Mouse (Mus musculus) kidney, embryonic 14.5 days (tissue): ENCODE measurements at regions not wholly inside any gene's neighbourhood (a gene's known extent, or its start where the extent isn't known, plus 50 kb on each side); places are given as distances from the start of the nearest gene placed in this dataset.
A peak's percentile ranks its signal among the peaks of the same experiment; 100 is the strongest.
"Not testable (repeated sequence)": the region's sequence is repeated elsewhere in the genome, so short reads cannot be mapped to it uniquely, and the experiment has no call there.

Experiments used
- ATAC-seq: fragments of 200-750 bp; cut with Nextera tagmentation; 2 replicates; pipeline ENCODE4 v1.8.0; 2017; ENCODE audit warnings: moderate number of reproducible peaks, mild to moderate bottlenecking, moderate TSS enrichment, moderate library complexity; ENCODE audit not compliant: low FRiP score, low TSS enrichment
- H3K27ac ChIP-seq: fragments of 300-500 bp; sonication (generic); 2 replicates; pipeline ENCODE4 v1.5.1; 2014; ENCODE audit warnings: low read depth, mild to moderate bottlenecking, low read length, moderate library complexity, mixed read lengths
- H3K27me3 ChIP-seq: fragments of 300-500 bp; sonication (generic); 2 replicates; pipeline ENCODE4 v1.6.1; 2014; ENCODE audit warnings: mild to moderate bottlenecking, low read length; ENCODE audit not compliant: control insufficient read depth, insufficient read depth
- H3K36me3 ChIP-seq: fragments of 300-500 bp; sonication (generic); 2 replicates; pipeline ENCODE4 v1.6.1; 2014; ENCODE audit warnings: low read length, mixed read lengths; ENCODE audit not compliant: control insufficient read depth, insufficient read depth
- H3K4me1 ChIP-seq: fragments of 300-500 bp; sonication (generic); 2 replicates; pipeline ENCODE4 v1.6.1; 2014; ENCODE audit warnings: low read length, mixed read lengths; ENCODE audit not compliant: control insufficient read depth, insufficient read depth
- H3K4me2 ChIP-seq: fragments of 300-500 bp; sonication (generic); replicated peaks from 2 replicates; pipeline ENCODE4 v1.6.1; 2014; ENCODE audit warnings: low read depth, mild to moderate bottlenecking, low read length
- H3K4me3 ChIP-seq: fragments of 300-500 bp; sonication (generic); 2 replicates; pipeline ENCODE4 v1.5.1; 2014; ENCODE audit warnings: mild to moderate bottlenecking, low read length
- H3K9ac ChIP-seq: fragments of 300-500 bp; sonication (generic); 2 replicates; pipeline ENCODE4 v1.6.1; 2014; ENCODE audit warnings: low read depth, mild to moderate bottlenecking, low read length, moderate library complexity
- H3K9me3 ChIP-seq: fragments of 300-500 bp; sonication (generic); 2 replicates; pipeline ENCODE4 v1.6.1; 2016; ENCODE audit warnings: low read length; ENCODE audit not compliant: control insufficient read depth
- WGBS: fragments of 180-500 bp; shearing (Covaris S2); extraction: QIAGEN DNeasy Blood & Tissue Kit; methylation state at CpG from one replicate; pipeline ENCODE4 v1.1.7; 2014; 5-methylcytosine and 5-hydroxymethylcytosine counted together

DNA sequence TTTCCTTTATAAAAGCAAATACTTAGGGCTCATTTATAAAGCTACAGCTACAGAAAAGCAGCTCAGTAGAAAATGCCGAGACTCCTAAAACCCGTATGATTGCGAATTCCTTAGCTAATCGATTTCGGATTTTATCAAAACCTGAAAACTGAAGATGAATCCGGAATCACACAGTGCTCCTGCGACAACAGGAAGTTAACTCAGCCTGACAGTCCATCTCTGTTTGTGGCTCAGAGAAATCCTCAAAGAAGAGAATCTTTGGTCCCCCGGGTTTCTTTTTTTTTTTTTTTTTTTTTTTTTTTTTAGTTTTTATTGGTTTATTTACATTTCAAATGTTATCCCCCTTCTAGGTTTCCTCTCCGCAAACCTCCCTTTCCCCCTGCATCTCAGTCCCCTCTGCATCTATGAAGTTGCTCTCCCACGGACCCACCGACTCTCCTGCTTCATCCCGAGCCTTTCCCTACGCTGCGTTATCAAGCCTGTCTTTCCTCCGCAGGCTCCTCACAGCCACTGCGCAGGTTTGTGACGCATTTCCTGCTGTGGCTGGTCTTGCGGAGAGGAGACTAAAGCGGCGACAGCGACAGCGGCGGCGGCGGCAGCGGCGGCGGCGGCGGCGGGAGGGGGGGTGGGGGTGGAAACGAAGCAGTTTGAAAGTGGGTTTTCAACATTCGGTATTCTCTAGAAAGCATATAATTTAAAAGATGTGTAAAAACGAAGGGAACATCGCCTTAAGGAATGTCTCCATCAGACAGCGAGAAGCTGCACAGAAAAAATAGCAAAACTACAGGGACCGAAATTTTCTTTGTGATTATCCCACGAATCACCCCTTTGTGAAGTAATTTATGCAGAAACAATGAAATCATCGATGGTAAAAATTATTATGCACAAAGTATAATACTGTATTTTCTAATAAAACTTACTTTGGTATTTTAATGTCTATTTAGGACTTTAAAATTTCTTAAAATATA, 352.3 kb upstream of the Snrpn start:
- ATAC-seq, result peak; percentile 98

DNA sequence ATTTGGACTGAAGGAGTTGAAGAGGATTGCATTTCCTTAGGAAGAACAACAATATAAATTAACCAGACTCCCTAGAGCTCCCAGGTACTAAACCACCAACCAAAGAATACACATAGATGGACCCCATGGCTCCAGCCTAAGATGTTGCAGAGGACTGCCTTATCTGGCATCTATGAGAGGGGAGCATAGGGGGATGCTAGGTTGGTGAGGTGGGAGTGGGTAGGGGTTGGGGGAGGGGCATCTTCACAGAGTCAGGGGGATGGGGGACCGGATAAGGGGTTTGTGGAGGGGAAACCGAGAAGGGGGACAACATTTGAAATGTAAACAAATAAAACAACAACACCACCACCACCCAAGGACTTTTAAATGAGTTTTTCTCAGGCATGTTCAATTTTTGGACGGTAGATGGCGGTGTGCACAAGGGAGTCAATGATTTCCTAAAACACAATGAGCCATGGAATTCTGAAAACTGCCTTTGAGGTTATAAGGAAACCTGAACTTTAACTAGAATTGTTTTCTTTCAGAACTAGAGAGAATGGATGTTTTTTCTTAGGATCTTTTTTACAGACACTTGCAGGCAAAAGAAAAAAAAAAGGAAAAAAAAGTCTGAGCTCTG, 347.9 kb upstream of the Snrpn start:
- H3K4me3 ChIP-seq, H3K4me1 ChIP-seq, ATAC-seq, H3K27me3 ChIP-seq, H3K27ac ChIP-seq, H3K9ac ChIP-seq, H3K9me3 ChIP-seq, H3K36me3 ChIP-seq, H3K4me2 ChIP-seq: not testable (repeated sequence)
- WGBS, result 2% methylated on average over 4 of the region's 4 CpGs

More for the DNA sequence above, 352.3 kb upstream of the Snrpn start:
- Histone ChIP-seq H3K4me2 (peak overlapping the region; percentile 25; the same call in 1 of the 2 replicates), H3K4me3 (peak overlapping the region; percentile 27)
- H3K27me3 ChIP-seq, H3K4me1 ChIP-seq, H3K36me3 ChIP-seq, H3K27ac ChIP-seq, H3K9ac ChIP-seq, H3K9me3 ChIP-seq: not testable (repeated sequence)
- WGBS, result 16% methylated on average over 39 of the region's 39 CpGs

DNA sequence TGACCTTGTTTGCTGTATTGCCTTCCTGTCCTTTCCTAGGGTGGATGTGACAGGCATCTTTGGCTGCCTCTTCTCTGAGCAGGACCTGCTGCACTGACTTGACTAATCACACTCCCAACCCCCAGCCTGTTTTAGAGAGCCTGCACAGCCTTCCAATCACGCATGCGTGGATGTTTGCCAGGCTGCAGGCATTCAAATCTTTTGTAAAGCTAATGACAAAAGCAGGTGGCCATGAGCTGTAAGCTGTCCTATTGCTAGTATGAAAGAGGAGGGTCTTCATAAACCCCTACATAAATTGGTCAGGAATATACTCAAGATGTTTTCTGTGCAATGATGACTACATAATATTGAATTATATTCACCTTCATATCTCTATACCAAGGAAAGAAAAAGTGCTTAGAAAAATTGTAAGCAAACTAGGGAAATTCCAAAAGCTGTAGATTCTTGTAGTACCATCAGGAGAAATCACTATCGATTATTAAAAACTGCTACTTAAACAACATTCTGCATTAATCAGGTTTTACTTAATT, 310.1 kb upstream of the Snrpn start:
- 65% methylated on average over 3 of the region's 3 CpGs for WGBS
- not testable (repeated sequence) for ATAC-seq, H3K9me3 ChIP-seq, H3K4me2 ChIP-seq, H3K4me3 ChIP-seq, H3K4me1 ChIP-seq, H3K36me3 ChIP-seq, H3K27me3 ChIP-seq, H3K9ac ChIP-seq, H3K27ac ChIP-seq

DNA sequence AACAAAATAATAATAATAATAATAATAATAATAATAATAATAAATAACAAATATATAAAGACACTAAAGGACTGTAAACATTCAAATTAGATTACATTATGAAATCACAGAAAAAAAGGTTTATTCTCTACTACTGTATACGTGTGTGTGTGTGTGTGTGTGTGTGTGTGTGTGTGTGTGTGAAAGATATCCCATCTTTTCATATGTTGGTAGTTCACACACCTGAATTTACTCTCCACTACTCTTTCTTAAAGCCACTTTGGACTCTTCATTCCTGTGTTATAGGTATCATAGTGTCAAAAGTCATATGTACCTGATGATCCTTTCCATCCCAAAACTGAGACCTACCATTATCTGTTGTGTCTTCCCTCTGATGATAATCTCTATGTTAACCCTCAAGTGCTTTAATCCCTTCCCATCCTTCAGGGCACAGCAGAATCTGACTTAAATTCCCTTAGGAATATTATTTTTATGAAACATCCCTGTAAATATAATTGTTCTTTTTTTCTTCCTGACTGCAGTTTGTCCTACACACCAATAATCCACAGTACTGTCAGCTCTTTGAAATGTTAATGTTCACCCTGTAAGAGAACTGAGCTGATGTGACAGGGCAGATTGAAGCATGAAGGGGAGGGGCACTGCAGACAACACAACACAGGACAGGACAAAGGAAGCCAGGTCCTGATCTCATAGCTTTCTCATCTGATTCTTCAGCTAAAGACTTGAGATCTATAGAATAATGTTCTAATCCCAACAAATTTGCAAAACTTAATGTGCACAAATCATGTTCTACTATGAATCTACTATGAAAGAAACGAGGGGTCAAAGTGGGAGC, 309.4 kb upstream of the Snrpn start:
- WGBS, result 55% methylated on average over 2 of the region's 2 CpGs
- H3K4me3 ChIP-seq, H3K36me3 ChIP-seq, H3K4me1 ChIP-seq, ATAC-seq, H3K27ac ChIP-seq, H3K4me2 ChIP-seq, H3K27me3 ChIP-seq, H3K9ac ChIP-seq, H3K9me3 ChIP-seq: not testable (repeated sequence)

DNA sequence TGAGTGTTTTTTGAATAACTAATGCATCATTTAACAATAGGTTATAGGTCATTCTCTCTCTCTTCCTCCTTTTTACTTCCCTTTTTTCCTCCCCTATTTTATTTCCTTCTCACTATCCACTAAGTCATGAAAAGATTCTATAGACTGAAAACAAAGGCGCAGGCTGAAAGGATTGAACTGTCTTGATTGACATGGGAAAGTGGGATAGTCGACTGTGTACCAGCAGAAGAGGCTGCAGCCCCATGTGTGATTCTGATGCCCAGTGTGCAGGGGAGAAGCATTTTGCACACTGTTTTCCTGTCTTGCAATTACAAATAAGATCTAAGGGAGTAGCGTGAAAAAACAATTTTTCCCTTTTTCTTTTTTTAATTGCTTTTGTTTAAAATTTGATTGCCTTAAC, 298.8 kb upstream of the Snrpn start:
- H3K27ac ChIP-seq, result no peak overlapping the region
- WGBS, result 76% methylated on average over 3 of the region's 3 CpGs
- H3K27me3 ChIP-seq, result no peaks in the 10 kb centered on the region
- ATAC-seq, result no peak
- no peaks in the 10 kb centered on the region for H3K4me1 ChIP-seq
- H3K9me3 ChIP-seq, result no peaks in the 10 kb centered on the region
- H3K9ac ChIP-seq, result no peak overlapping the region
- no peak overlapping the region for H3K4me3 ChIP-seq
- no peak overlapping the region for H3K4me2 ChIP-seq
- no peaks in the 10 kb centered on the region for H3K36me3 ChIP-seq

DNA sequence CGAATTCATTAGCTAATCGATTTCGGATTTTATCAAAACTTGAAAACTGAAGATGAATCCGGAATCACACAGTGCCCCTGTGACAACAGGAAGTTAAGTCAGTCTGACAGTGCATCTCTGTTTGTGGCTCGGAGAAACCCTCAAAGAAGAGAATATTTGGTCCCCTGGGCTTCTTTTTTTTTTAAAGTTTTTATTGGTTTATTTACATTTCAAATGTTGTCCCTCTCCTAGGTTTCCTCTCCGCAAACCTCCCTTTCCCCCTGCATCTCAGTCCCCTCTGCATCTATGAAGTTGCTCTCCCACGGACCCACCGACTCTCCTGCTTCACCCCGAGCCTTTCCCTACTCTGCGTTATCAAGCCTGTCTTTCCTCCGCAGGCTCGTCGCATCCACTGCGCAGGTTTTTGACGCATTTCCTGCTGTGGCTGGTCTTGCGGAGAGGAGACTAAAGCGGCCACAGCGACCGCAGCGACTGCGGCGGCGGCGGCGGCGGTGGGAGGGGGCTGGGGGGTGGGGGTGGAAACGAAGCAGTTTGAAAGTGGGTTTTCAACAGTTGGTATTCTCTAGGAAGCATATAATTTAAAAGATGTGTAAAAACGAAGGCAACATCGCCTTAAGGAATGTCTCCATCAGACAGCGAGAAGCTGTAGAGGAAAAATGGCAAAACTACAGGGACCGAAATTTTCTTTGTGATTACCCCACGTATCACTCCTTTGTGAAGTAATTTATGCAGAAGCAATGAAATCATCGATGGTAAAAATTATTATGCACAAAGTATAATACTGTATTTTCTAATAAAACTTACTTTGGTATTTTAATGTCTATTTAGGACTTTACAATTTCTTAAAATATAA, 251.2 kb upstream of the Snrpn start:
- H3K27ac ChIP-seq, H3K36me3 ChIP-seq, H3K4me1 ChIP-seq, H3K9me3 ChIP-seq, H3K27me3 ChIP-seq: not testable (repeated sequence)
- H3K4me2 ChIP-seq, result peak overlapping the region; percentile 38
- ATAC-seq, result peak; percentile 89
- H3K4me3 ChIP-seq, result peak overlapping the region; percentile 31
- 14% methylated on average over 33 of the region's 33 CpGs for WGBS
- 0 out of 2 replicates have a peak overlapping the region, but pooled peaks have one; percentile 40 for H3K9ac ChIP-seq

DNA sequence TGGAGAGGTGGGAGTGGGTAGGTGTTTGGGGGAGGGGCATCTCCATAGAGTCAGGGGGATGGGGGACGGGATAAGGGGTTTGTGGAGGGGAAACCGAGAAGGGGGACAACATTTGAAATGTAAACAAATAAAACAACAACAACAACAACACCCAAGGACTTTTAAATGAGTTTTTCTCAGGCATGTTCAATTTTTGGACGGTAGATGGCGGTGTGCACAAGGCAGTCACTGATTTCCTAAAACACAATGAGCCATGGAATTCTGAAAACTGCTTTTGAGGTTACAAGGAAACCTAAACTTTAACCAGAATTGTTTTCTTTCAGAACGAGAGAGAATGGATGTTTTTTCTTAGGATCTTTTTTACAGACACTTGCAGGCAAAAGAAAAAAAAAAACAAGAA, 246.9 kb upstream of the Snrpn start:
- 8% methylated on average over 5 of the region's 5 CpGs for WGBS
- ATAC-seq, H3K9me3 ChIP-seq, H3K27me3 ChIP-seq, H3K36me3 ChIP-seq, H3K4me1 ChIP-seq, H3K4me3 ChIP-seq, H3K9ac ChIP-seq, H3K27ac ChIP-seq, H3K4me2 ChIP-seq: not testable (repeated sequence)

DNA sequence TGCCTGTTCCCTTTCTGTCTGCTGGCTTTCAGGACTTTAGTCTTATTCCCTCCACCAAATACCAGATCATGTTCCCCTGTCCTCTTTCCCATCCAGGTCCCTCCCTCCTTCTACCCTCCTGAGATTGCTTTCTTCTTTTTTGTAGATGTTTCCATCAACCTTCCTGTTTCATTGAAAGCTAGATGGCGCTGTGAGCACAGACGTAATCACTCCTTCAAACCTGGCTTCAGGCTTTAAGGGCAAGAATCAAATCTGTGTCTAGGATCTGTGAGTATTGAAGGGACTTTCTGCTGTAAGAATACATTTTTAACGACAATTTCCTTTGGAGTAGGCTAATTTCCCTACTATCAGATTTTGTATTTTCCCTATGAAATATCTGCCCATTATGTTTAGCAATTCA, 234.0 kb upstream of the Snrpn start:
- 12% methylated on average over 3 of the region's 3 CpGs for WGBS
- not testable (repeated sequence) for H3K4me3 ChIP-seq, H3K9ac ChIP-seq, H3K27me3 ChIP-seq, H3K4me1 ChIP-seq, H3K4me2 ChIP-seq, H3K27ac ChIP-seq, ATAC-seq, H3K9me3 ChIP-seq, H3K36me3 ChIP-seq
